Mouse (Mus musculus): ENCODE measurements around the gene Churc1.
A peak's percentile ranks its signal among the peaks of the same experiment; 100 is the strongest.

The Churc1 gene

GRCm38 (mm10) chr12:76796938-76797539 is 31.7 kb downstream of the Churc1 start:
- DNase-seq = no peak

DNA sequence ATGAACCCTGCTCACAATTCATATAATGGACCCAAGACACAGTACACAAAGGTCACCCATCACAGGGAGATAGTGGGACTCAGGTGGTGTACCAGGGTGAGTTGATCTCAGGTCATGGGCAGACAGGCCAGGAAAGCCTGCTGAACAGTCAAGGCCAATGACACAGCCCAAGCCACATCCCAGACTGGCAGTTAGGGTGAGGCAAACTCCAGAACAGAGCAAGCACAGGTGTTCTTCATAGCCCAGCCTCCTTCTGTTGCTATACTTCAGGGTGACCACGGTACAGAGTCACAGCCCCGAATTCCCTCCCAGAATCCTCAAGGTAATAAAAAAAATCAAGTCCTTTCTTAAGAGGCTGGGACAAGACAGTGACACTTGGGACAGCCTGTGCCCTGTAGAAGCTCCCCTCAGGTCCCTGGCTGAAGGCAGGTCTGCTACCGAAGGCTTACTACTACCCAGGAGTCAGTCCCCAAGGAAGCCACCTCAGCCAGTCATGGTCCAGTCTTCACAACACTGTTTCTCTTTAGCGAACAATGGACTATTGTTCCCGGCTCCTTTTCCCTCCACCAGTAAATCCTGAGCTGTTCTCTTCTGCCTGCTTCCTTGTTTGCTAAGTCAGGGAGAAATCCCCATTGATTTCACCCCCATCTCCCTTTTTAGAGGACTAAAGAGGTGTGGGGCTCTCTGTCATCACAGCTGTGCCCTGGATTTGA is 32.8 kb downstream of the Churc1 start:
- DNase-seq = no peak

DNA sequence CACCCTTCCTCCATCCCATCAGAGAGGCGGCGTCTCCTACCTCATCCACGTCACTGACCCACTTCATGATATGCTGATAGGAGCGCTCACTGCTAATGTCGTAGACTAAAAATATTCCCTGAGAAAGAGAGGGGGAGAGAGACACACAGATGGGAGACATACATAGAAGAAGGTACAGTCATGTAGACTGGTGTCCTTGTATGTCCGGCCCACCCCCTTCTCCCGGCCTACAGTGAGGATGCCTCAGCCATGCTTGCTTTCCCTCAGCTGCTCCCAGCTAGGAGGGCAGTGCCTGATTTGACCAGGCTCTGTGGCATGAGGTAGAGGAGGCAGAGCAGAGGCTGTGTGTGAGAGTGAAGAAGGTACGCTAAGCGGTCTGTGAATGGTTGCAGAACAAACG is 37.7 kb downstream of the Churc1 start:
- DNase-seq = no peak

DNA sequence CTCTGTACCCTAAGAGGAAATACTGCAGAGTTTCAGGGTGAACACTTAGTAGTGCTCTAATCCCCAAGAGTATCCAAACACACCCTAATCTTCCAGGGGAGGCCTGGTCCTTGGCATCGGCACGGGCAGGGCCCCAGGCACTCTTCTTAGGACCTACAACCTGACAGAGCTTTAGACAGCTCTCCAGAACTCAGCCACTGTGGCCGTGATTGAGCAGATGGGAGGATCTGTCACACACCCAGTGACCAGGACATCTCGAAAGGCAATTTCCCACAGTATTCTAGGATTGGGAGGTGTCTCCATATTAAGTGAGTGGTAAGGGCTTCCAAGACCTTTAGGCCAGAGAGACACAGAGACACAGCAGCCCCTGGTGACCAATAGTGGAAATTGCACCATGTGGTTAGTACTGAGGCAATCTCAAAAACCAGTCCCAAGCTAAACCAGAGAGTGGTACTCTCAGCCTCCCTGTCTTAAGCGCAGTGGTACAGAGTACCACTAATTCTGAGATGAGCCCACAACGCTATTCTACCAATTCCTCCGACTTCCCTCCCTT is 38.4 kb downstream of the Churc1 start:
- DNase-seq = peak; percentile 66

GRCm38 (mm10) chr12:76805056-76805811 is 39.9 kb downstream of the Churc1 start:
- no peak for DNase-seq

- DNase-seq = no peak
Observed at GRCm38 (mm10) chr12:76807796-76808195, 42.5 kb downstream of the Churc1 start.

DNA sequence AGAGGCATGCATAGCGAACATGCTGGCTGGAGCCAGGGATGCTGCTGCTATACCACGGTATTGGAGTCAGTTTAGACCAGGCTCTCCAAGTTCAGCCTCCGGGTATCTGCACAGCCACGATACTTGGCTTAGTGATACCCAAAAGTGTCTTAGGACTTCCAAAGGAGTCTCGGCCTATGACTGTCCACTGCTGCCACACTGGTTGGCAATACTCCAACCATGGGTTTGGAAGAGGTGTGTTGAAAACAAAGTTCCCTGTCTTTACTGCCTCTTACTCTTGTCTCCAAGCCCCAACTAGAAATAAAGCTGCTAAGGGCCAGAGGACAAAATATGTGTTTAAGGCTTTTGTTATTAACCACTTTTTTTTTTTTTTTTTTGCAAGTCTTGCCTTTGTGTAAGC is 45.2 kb downstream of the Churc1 start:
- no peak for DNase-seq

- DNase-seq = no peak
Observed at GRCm38 (mm10) chr12:76811006-76811405, 45.7 kb downstream of the Churc1 start.

DNA sequence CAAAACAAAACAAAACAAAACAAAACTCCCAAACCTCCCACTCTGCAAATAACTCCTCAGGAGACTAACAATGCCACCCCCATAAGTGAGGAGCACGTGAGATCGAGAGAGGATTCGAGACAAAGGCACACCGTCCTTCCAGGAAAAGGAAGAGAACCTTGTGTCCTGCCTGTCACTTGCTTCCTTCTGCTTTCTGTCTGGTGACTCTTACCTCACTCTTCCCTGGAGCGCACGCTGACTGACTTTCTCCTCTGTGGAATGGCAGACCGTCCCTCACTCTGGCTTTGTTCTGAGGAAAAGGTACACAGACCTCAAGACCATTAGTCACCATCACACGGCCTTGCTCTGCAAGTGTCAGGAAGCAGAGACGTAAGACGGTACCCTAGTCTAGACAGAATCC is 48.2 kb downstream of the Churc1 start:
- DNase-seq = no peak

GRCm38 (mm10) chr12:76814120-76814519 is 48.8 kb downstream of the Churc1 start:
- no peak for DNase-seq

- no peak for DNase-seq
Observed at GRCm38 (mm10) chr12:76816720-76817119, 51.4 kb downstream of the Churc1 start.

- DNase-seq = no peak
Observed at GRCm38 (mm10) chr12:76817176-76817575, 51.8 kb downstream of the Churc1 start.

GRCm38 (mm10) chr12:76818120-76818519 is 52.8 kb downstream of the Churc1 start:
- DNase-seq = no peak

GRCm38 (mm10) chr12:76818908-76819307 is 53.6 kb downstream of the Churc1 start:
- no peak for DNase-seq

GRCm38 (mm10) chr12:76819816-76820215 is 54.5 kb downstream of the Churc1 start:
- no peak for DNase-seq

DNA sequence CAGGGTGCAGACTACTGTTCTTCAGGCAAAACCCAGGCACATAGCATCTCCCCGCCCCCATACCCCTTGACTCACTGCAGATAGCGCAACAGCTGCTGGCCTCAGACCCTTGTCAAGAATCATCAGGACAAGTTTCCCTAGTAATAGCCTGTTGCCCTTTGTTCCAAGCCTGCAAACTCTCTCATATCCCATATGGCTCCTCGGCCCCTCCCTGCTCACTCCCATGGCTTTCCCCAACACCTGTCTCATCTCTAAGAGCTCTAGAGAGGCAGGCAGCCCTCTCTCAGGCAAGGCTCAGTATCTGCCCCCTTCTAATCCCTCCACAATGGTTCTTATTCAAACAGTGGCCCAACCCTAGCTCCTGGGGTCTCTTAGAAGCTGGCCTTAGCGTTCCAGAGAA is 55.3 kb downstream of the Churc1 start:
- DNase-seq = no peak

DNA sequence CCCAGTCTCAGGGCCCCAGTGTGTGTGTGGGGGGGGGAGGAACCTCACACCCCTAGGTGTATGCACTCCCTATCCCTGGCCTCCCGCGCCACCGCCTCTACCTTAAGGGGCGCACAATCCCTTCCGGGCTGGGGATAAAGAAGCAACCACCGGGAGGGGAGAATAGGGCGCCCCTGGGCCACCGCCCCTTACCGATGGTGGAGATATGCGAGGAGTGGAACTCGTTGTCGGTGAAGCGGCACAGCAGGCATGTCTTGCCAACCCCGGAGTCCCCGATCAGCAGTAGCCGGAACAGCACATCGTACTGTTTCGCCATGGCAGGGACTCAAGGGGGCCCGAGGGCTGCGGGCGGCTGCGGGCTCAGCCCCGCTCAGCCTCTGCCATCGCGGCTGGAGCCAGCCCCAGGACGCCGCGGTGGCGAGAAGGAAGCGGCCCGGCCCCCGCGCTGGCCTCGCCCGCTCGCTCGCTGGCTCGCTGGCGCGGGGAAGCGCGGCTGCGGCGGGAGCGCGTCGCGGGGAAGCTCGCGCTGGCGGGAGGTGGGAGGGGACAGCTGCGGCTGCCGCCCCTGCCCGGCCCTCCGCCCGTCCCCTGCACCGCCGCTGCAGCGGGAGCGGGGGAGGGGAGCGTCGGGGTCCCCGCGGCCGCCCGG is 56.8 kb downstream of the Churc1 start:
- peak; percentile 51 for DNase-seq

DNA sequence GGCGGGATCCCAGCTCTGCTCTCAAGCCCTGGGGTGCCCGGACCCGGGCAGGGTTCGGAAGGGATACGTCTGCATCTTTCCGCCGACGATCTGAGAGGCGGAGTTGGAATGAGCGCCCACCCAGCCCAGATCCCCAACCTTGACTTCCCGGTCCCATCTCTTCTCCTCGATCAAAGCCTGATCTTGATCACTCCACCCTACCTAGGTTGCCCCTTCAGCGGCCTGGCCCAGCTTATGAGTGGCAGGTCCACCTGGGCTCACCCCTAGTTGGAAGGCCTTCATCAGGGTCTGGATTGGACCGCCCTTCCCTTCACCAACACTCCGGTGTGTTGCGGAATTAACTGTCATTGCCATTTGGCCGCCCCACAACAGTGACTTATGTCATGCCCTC is 57.3 kb downstream of the Churc1 start, which contains the start of gene Rab15:
Gene Rab15, minus strand, starts transcription at position 258 of the 391 bp plus-strand sequence.
- no peak for DNase-seq

GRCm38 (mm10) chr12:76825283-76825682 is 59.9 kb downstream of the Churc1 start:
- DNase-seq = no peak

- peak; percentile 34 for DNase-seq
Observed at GRCm38 (mm10) chr12:76832704-76833103, 67.4 kb downstream of the Churc1 start.
